ENCODE assay signal across 9 mouse cellular contexts in the genomic region with DNA sequence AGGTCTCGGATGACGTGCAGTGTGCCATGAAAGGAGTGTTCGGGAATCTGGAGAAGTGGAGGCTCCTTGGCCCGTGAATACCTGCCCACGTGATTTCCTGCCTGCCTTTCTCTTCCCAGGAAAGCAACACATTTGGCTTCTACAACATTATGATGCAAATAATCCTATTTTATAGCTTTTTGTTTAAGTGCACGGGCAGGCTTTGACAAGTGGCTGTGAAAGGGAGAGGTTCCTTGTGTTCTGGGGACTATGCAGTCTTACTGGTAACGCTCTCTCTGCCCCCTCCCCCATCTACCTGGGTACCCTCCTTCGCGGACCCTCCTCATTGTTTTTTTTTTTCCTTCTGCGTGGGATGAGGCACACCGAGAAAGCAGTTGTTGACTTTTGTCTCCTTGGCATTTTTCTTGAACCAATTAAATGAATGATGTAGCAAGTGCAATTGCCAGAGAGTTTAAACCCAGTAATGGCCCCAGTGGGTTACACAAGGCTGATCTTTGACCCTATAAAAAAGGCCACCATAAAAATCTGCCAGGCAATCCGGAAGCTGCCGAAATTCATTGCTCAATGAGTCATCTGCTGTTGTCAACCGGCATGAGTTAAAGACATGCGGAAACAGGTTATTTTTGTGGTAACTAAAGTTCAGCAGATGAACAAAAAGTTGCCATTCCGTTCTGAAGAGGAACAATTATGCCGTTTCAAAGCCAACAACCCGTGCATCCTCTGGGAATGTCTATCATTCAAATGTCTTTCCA.
DNase-seq lines count a peak whose midpoint lies in the region; ATAC-seq and TF ChIP-seq lines count a peak whose summit lies in the region.
"Had no signal": no experiment of that assay in that cellular context is flagged by ENCODE, and none has a peak within 500 bp of the region (broad histone marks: within the 10 kb centered on the region; RNA-seq: fewer than 3 reads in every experiment).

No protein-coding gene starts in this region.

- no peak overlapping the region for H3K4me3 ChIP-seq in ES-Bruce4 (ENCODE audit: low read depth, low read length)
- no peak overlapping the region for H3K4me3 ChIP-seq in limb, embryonic 11.5 days (ENCODE audit: low read depth, low read length)
- H3K4me3 ChIP-seq: stomach, embryonic 15.5 days had no signal

- peak overlapping the region; percentile 33 for H3K4me2 ChIP-seq in limb, embryonic 11.5 days (ENCODE audit: low read depth, severe bottlenecking)
- H3K4me2 ChIP-seq: stomach, embryonic 15.5 days had no signal

- intact Hi-C loops in heart, postnatal 36 days (cut with DNase I): no loop called here

- peaks cover 4% of the 10 kb centered on the region for H3K4me1 ChIP-seq in ES-Bruce4 (ENCODE audit: control insufficient read depth, insufficient read depth, low read length)
- H3K4me1 ChIP-seq in limb, embryonic 11.5 days (ENCODE audit: control insufficient read depth, insufficient read depth, low read length): peaks cover 10% of the 10 kb centered on the region
- H3K4me1 ChIP-seq: stomach, embryonic 15.5 days had no signal

- 4% methylated on average over 18 of the region's 18 CpGs for WGBS in limb, embryonic 11.5 days

- TF ChIP-seq EP300 in ES-Bruce4 (IDR thresholded peaks at IDR 0.05; ENCODE audit: insufficient read depth, low read depth, low read length): peak; percentile 93

- peak overlapping the region; percentile 61; the same call in 1 of the 2 replicates for H3K9ac ChIP-seq in ES-Bruce4 (ENCODE audit: low read depth, poor library complexity, severe bottlenecking)
- H3K9ac ChIP-seq in limb, embryonic 11.5 days (ENCODE audit: low read length): no peak overlapping the region
- H3K9ac ChIP-seq: stomach, embryonic 15.5 days had no signal

- peak; percentile 83 for DNase-seq in heart, adult 11 months
- no peak for DNase-seq in heart, postnatal 36 days
- peak; percentile 34 for DNase-seq in embryo, embryonic 9.5 days (ENCODE audit: extremely low spot score)
- peak; percentile 65 for DNase-seq in limb, embryonic 11.5 days (ENCODE audit: low spot score)
- DNase-seq in yolk sac, embryonic 10.5 days (ENCODE audit: low spot score): peak; percentile 27
- no peak for DNase-seq in cerebellum, adult 9-11 months
- DNase-seq in ovary, adult 18-20 months (ENCODE audit: low spot score): no peak

- no peaks in the 10 kb centered on the region for H3K9me3 ChIP-seq in ES-Bruce4 (replicated peaks; ENCODE audit: control insufficient read depth, insufficient read depth, low read length, poor library complexity, severe bottlenecking)
- H3K9me3 ChIP-seq in limb, embryonic 11.5 days (ENCODE audit: control insufficient read depth, low read length): no peaks in the 10 kb centered on the region
- H3K9me3 ChIP-seq: stomach, embryonic 15.5 days had no signal

- peak; percentile 58 for ATAC-seq in limb, embryonic 11.5 days (ENCODE audit: insufficient number of reproducible peaks, low FRiP score, low TSS enrichment, low read depth)

- TF ChIP-seq CTCF in ES-Bruce4 (IDR thresholded peaks at IDR 0.05; ENCODE audit: low read depth, low read length): no peak

- peak overlapping the region; percentile 97 for H3K27ac ChIP-seq in ES-Bruce4 (ENCODE audit: insufficient read depth, low read length)
- peak overlapping the region; percentile 58; the same call in 1 of the 2 replicates for H3K27ac ChIP-seq in limb, embryonic 11.5 days (replicated peaks; ENCODE audit: low read depth, low read length)
- H3K27ac ChIP-seq: stomach, embryonic 15.5 days had no signal

- no peaks in the 10 kb centered on the region for H3K27me3 ChIP-seq in ES-Bruce4 (ENCODE audit: control insufficient read depth, insufficient read depth, low read length, poor library complexity, severe bottlenecking)
- no peaks in the 10 kb centered on the region for H3K27me3 ChIP-seq in limb, embryonic 11.5 days (ENCODE audit: control insufficient read depth, insufficient read depth, low read length)
- H3K27me3 ChIP-seq: stomach, embryonic 15.5 days had no signal

- no peak for TF ChIP-seq POLR2A in ES-Bruce4 (IDR thresholded peaks at IDR 0.05; ENCODE audit: insufficient read depth, low read length)

- no peaks in the 10 kb centered on the region for H3K36me3 ChIP-seq in ES-Bruce4 (ENCODE audit: control insufficient read depth, insufficient read depth, low read length, poor library complexity, severe bottlenecking)
- H3K36me3 ChIP-seq in limb, embryonic 11.5 days (ENCODE audit: control insufficient read depth, insufficient read depth, low read length): no peaks in the 10 kb centered on the region
- H3K36me3 ChIP-seq: stomach, embryonic 15.5 days had no signal

Comparison
In these comparisons a context has a peak if more than half of its experiments do, and no peak if none do; other contexts are left out.
1. DNase-seq: peak in heart, adult 11 months (single experiment), embryo, embryonic 9.5 days (single experiment), limb, embryonic 11.5 days (single experiment) and yolk sac, embryonic 10.5 days (single experiment); none in heart, postnatal 36 days (0 of 2), cerebellum, adult 9-11 months (single experiment) and ovary, adult 18-20 months (single experiment).